ENCODE assay signal across 21 mouse cellular contexts in the genomic region with DNA sequence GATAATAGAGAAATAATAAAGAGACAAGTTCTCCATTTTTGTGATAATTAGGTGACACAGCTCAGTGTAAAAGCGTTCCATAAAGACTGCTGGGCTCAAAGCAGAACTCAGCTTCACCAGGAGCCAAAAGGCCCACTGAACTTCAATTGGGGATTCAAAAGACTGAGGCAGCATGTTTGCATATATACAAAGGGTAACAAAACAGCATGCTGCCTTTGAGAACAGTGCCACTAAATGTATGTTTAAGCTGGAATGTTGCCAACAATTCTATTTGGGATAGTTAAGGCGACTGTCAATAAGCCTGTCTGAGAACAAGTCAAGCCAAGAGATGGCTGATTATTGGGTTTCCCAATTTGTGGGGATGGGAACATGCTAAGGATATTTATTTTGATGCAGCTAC.
"Had no signal": no experiment of that assay in that cellular context is flagged by ENCODE, and none has a peak within 500 bp of the region (broad histone marks: within the 10 kb centered on the region; RNA-seq: fewer than 3 reads in every experiment).

No protein-coding gene starts in this region.

- H3K27me3 ChIP-seq: limb, embryonic 12.5 days; limb, embryonic 15.5 days; lung, embryonic 15.5 days; midbrain, embryonic 15.5 days; neural tube, embryonic 13.5 days; stomach, embryonic 15.5 days had no signal

- H3K9ac ChIP-seq: limb, embryonic 12.5 days; limb, embryonic 15.5 days; liver, embryonic 14.5 days; liver, postnatal 0 days; lung, embryonic 15.5 days; midbrain, embryonic 15.5 days; neural tube, embryonic 13.5 days; stomach, embryonic 15.5 days had no signal

- ATAC-seq: liver, postnatal 0 days; midbrain, embryonic 15.5 days had no signal

- DNase-seq: kidney, adult 9 months; kidney, postnatal 14 days; kidney, postnatal 4 days; left cerebral cortex, postnatal 4 days; liver, postnatal 0 days; lung, postnatal 10 days; lung, postnatal 4 days; retina, postnatal 1 day; right cerebral cortex, postnatal 25 days; spleen, adult 18-20 months; thymus, postnatal 25 days had no signal

- H3K4me1 ChIP-seq: limb, embryonic 12.5 days; limb, embryonic 15.5 days; lung, embryonic 15.5 days; midbrain, embryonic 15.5 days; neural tube, embryonic 13.5 days; stomach, embryonic 15.5 days had no signal

- H3K9me3 ChIP-seq: limb, embryonic 12.5 days; limb, embryonic 15.5 days; lung, embryonic 15.5 days; midbrain, embryonic 15.5 days; neural tube, embryonic 13.5 days; stomach, embryonic 15.5 days had no signal

- H3K4me3 ChIP-seq: limb, embryonic 12.5 days; limb, embryonic 15.5 days; lung, embryonic 15.5 days; midbrain, embryonic 15.5 days; myocyte; neural tube, embryonic 13.5 days; stomach, embryonic 15.5 days had no signal

- H3K4me2 ChIP-seq: limb, embryonic 12.5 days; limb, embryonic 15.5 days; liver, embryonic 11.5 days; lung, embryonic 15.5 days; midbrain, embryonic 11.5 days; midbrain, embryonic 15.5 days; neural tube, embryonic 13.5 days; stomach, embryonic 15.5 days had no signal

- H3K27ac ChIP-seq: limb, embryonic 12.5 days; limb, embryonic 15.5 days; liver, embryonic 14.5 days; lung, embryonic 15.5 days; midbrain, embryonic 15.5 days; neural tube, embryonic 13.5 days; stomach, embryonic 15.5 days had no signal

- H3K36me3 ChIP-seq: limb, embryonic 12.5 days; limb, embryonic 15.5 days; lung, embryonic 15.5 days; midbrain, embryonic 15.5 days; neural tube, embryonic 13.5 days; stomach, embryonic 15.5 days had no signal
